ENCODE assay signal across 11 mouse cellular contexts in the genomic region with DNA sequence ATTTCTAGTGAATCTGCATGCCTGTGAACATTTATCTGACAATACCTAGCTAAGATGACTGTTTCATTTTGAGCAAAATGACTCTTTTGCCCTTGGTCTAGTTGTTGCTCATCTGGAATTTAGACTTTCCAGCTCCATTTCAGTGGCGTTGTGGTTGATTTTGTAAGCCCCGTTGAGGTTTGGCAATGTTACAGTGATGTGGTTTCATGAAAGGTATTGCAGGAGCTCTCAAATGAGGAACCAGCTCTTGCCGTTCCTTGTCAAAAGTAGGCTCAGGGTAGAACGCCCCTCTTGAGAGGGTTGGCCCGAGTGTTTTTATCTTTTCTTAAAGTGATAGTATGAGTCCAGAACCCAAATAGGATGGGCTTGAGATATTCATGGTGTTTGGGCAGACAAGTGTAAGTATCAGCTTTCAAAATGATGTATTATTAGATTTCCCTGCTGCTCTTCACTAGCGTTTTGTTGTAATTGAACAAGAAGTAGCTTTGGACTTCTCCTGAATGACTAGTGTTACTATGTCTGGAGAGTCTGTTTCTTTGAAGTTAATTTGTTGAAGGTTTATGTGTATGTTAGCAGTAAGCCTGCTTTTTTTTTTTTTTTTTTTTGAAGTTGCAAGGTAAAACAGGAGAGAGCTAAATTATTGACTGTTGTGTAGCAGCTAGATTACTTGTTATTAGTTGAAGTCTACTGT.
DNase-seq lines count a peak whose midpoint lies in the region; ATAC-seq and TF ChIP-seq lines count a peak whose summit lies in the region.
"Had no signal": no experiment of that assay in that cellular context is flagged by ENCODE, and none has a peak within 500 bp of the region (broad histone marks: within the 10 kb centered on the region; RNA-seq: fewer than 3 reads in every experiment).

No protein-coding gene starts in this region.

- 35% methylated on average over 6 of the region's 6 CpGs for WGBS in heart, postnatal 0 days
- 56% methylated on average over 6 of the region's 6 CpGs for WGBS in heart, embryonic 10.5 days
- 18% methylated on average over 6 of the region's 6 CpGs for WGBS in liver, postnatal 0 days (ENCODE audit: insufficient replicate concordance)
- 87% methylated on average over 6 of the region's 6 CpGs for WGBS in hindbrain, embryonic 13.5 days
- WGBS in forebrain, embryonic 11.5 days, result 83% methylated on average over 6 of the region's 6 CpGs

- no peaks in the 10 kb centered on the region for H3K27me3 ChIP-seq in heart, postnatal 0 days (ENCODE audit: control insufficient read depth, insufficient read depth, low read length)
- H3K27me3 ChIP-seq in heart, embryonic 10.5 days (ENCODE audit: insufficient read depth, poor library complexity, severe bottlenecking), result no peaks in the 10 kb centered on the region
- H3K27me3 ChIP-seq in liver, postnatal 0 days (ENCODE audit: insufficient read depth, low read length), result no peaks in the 10 kb centered on the region
- H3K27me3 ChIP-seq in hindbrain, embryonic 13.5 days, result no peaks in the 10 kb centered on the region
- no peaks in the 10 kb centered on the region for H3K27me3 ChIP-seq in forebrain, embryonic 11.5 days (ENCODE audit: control insufficient read depth, insufficient read depth, low read length)
- H3K27me3 ChIP-seq: lung, embryonic 15.5 days had no signal

- H3K9ac ChIP-seq in heart, postnatal 0 days (replicated peaks; ENCODE audit: low read depth, low read length), result no peak overlapping the region
- H3K9ac ChIP-seq in liver, postnatal 0 days (replicated peaks), result 0 out of 2 replicates have a peak overlapping the region, but pooled peaks have one; percentile 0
- H3K9ac ChIP-seq in hindbrain, embryonic 13.5 days, result no peak overlapping the region
- no peak overlapping the region for H3K9ac ChIP-seq in forebrain, embryonic 11.5 days (ENCODE audit: low read length)
- H3K9ac ChIP-seq: lung, embryonic 15.5 days had no signal

- no peak overlapping the region for H3K4me3 ChIP-seq in heart, postnatal 0 days (ENCODE audit: low read depth, low read length)
- no peak overlapping the region for H3K4me3 ChIP-seq in heart, embryonic 10.5 days
- peak overlapping the region; percentile 14 for H3K4me3 ChIP-seq in liver, postnatal 0 days (ENCODE audit: low read depth, low read length)
- H3K4me3 ChIP-seq in hindbrain, embryonic 13.5 days, result no peak overlapping the region
- no peak overlapping the region for H3K4me3 ChIP-seq in forebrain, embryonic 11.5 days (ENCODE audit: low read depth, low read length)
- no peak overlapping the region for H3K4me3 ChIP-seq in layer of hippocampus, adult 2 months
- H3K4me3 ChIP-seq: forebrain, embryonic 10.5 days; lung, embryonic 15.5 days had no signal

- TF ChIP-seq CTCF in heart, postnatal 0 days (IDR thresholded peaks at IDR 0.05; ENCODE audit: low read depth), result no peak
- TF ChIP-seq CTCF in liver, postnatal 0 days (IDR thresholded peaks at IDR 0.05; ENCODE audit: low read depth), result no peak
- no peak for TF ChIP-seq CTCF in layer of hippocampus, adult 2 months (conservative IDR thresholded peaks at IDR 0.05)

- DNase-seq in heart, postnatal 0 days (ENCODE audit: low spot score), result no peak
- no peak for DNase-seq in heart, embryonic 10.5 days (ENCODE audit: low spot score)
- DNase-seq in adrenal gland, postnatal 36 days, result peak; percentile 27 to 44
- peak; percentile 62 for DNase-seq in liver, postnatal 0 days
- DNase-seq in thymus, postnatal 0 days (ENCODE audit: low spot score), result peak; percentile 87
- no peak for DNase-seq in forebrain, embryonic 11.5 days (ENCODE audit: low spot score)
- DNase-seq in layer of hippocampus, adult 2 months (ENCODE audit: low spot score in 2 of 2), result no peak
- DNase-seq: kidney, adult 11 months had no signal

- no peaks in the 10 kb centered on the region for H3K9me3 ChIP-seq in heart, postnatal 0 days (replicated peaks; ENCODE audit: control insufficient read depth, low read length)
- H3K9me3 ChIP-seq in heart, embryonic 10.5 days, result no peaks in the 10 kb centered on the region
- no peaks in the 10 kb centered on the region for H3K9me3 ChIP-seq in liver, postnatal 0 days (ENCODE audit: low read length)
- H3K9me3 ChIP-seq in hindbrain, embryonic 13.5 days, result no peaks in the 10 kb centered on the region
- H3K9me3 ChIP-seq in forebrain, embryonic 11.5 days (ENCODE audit: control insufficient read depth, low read length), result no peaks in the 10 kb centered on the region
- H3K9me3 ChIP-seq: forebrain, embryonic 10.5 days; lung, embryonic 15.5 days had no signal

- no peak for ATAC-seq in heart, postnatal 0 days (ENCODE audit: insufficient read depth, low read depth)
- peak; percentile 71 for ATAC-seq in liver, postnatal 0 days
- no peak for ATAC-seq in hindbrain, embryonic 13.5 days (ENCODE audit: low FRiP score)
- no peak for ATAC-seq in forebrain, embryonic 11.5 days (replicated peaks; ENCODE audit: low FRiP score)

- H3K4me2 ChIP-seq in heart, postnatal 0 days (ENCODE audit: low read depth, low read length), result peak overlapping the region; percentile 5; the same call in 1 of the 2 replicates
- peak overlapping the region; percentile 30 for H3K4me2 ChIP-seq in liver, postnatal 0 days (ENCODE audit: low read depth, low read length)
- H3K4me2 ChIP-seq in hindbrain, embryonic 13.5 days, result no peak overlapping the region
- H3K4me2 ChIP-seq in forebrain, embryonic 11.5 days (ENCODE audit: low read depth, low read length, severe bottlenecking), result no peak overlapping the region
- H3K4me2 ChIP-seq: lung, embryonic 15.5 days had no signal

- peak overlapping the region; percentile 51 for H3K27ac ChIP-seq in heart, postnatal 0 days (ENCODE audit: low read depth)
- H3K27ac ChIP-seq in heart, embryonic 10.5 days, result no peak overlapping the region
- H3K27ac ChIP-seq in liver, postnatal 0 days (ENCODE audit: low read depth), result peak overlapping the region; percentile 73
- H3K27ac ChIP-seq in hindbrain, embryonic 13.5 days, result no peak overlapping the region
- H3K27ac ChIP-seq in forebrain, embryonic 11.5 days (ENCODE audit: low read depth, low read length), result no peak overlapping the region
- no peak overlapping the region for H3K27ac ChIP-seq in layer of hippocampus, adult 2 months
- H3K27ac ChIP-seq: forebrain, embryonic 10.5 days; lung, embryonic 15.5 days had no signal

- no peak for TF ChIP-seq EP300 in heart, postnatal 0 days (IDR thresholded peaks at IDR 0.05; ENCODE audit: low read depth)
- TF ChIP-seq EP300 in liver, postnatal 0 days (IDR thresholded peaks at IDR 0.05; ENCODE audit: low read depth), result peak; percentile 50; the same call in 1 of the 2 replicates

- no peaks in the 10 kb centered on the region for H3K36me3 ChIP-seq in heart, postnatal 0 days (replicated peaks; ENCODE audit: control insufficient read depth, insufficient read depth, low read length)
- no peaks in the 10 kb centered on the region for H3K36me3 ChIP-seq in heart, embryonic 10.5 days
- no peaks in the 10 kb centered on the region; the same call in 1 of the 2 replicates for H3K36me3 ChIP-seq in liver, postnatal 0 days (replicated peaks; ENCODE audit: insufficient read depth, low read length)
- no peaks in the 10 kb centered on the region for H3K36me3 ChIP-seq in hindbrain, embryonic 13.5 days
- no peaks in the 10 kb centered on the region for H3K36me3 ChIP-seq in forebrain, embryonic 11.5 days (ENCODE audit: control insufficient read depth, insufficient read depth, low read length)
- H3K36me3 ChIP-seq: forebrain, embryonic 10.5 days; lung, embryonic 15.5 days had no signal

- H3K4me1 ChIP-seq in heart, postnatal 0 days (ENCODE audit: control insufficient read depth, insufficient read depth), result peaks cover 13% of the 10 kb centered on the region
- H3K4me1 ChIP-seq in heart, embryonic 10.5 days, result peaks cover 16% of the 10 kb centered on the region
- H3K4me1 ChIP-seq in liver, postnatal 0 days (ENCODE audit: insufficient read depth), result peaks cover 20% of the 10 kb centered on the region
- no peaks in the 10 kb centered on the region for H3K4me1 ChIP-seq in hindbrain, embryonic 13.5 days (replicated peaks)
- no peaks in the 10 kb centered on the region for H3K4me1 ChIP-seq in forebrain, embryonic 11.5 days (replicated peaks; ENCODE audit: control insufficient read depth, insufficient read depth, low read length)
- H3K4me1 ChIP-seq: forebrain, embryonic 10.5 days had no signal

Comparison
In these comparisons a context has a peak if more than half of its experiments do, and no peak if none do; other contexts are left out.
1. H3K27ac ChIP-seq: peak in heart, postnatal 0 days (single experiment) and liver, postnatal 0 days (single experiment); none in heart, embryonic 10.5 days (single experiment), hindbrain, embryonic 13.5 days (single experiment), forebrain, embryonic 11.5 days (single experiment) and layer of hippocampus, adult 2 months (single experiment).
2. DNase-seq: peak in adrenal gland, postnatal 36 days (2 of 2), liver, postnatal 0 days (single experiment) and thymus, postnatal 0 days (single experiment); none in heart, postnatal 0 days (single experiment), heart, embryonic 10.5 days (single experiment), forebrain, embryonic 11.5 days (single experiment) and layer of hippocampus, adult 2 months (0 of 2).
3. H3K4me2 ChIP-seq: peak in heart, postnatal 0 days (single experiment) and liver, postnatal 0 days (single experiment); none in hindbrain, embryonic 13.5 days (single experiment) and forebrain, embryonic 11.5 days (single experiment).